Mouse (Mus musculus) spleen, embryonic (tissue): ENCODE data around the gene Sct.

Experiments
- CTCF ChIA-PET: fragments of 350-600 bp; sonication (Branson Sonifier 250); formaldehyde crosslinking; loops from one replicate; lab custom pipeline; 2022; lab: Charles Lee

Gene Sct

GRCm38 (mm10) chr7:141231111-141231510, 47.8 kb downstream of the Sct start:
- CTCF ChIA-PET, result no interaction called here

- CTCF ChIA-PET, result no interaction called here
Observed at GRCm38 (mm10) chr7:141230570-141230969, 48.4 kb downstream of the Sct start.

GRCm38 (mm10) chr7:141229702-141230101, 49.2 kb downstream of the Sct start:
- CTCF ChIA-PET, result interaction anchor here (0.6 kb wide), 1 partner anchor 219 kb away, joined by 3 read pairs; no protein-coding TSS in a partner anchor
